Mouse (Mus musculus) forebrain, embryonic 13.5 days (tissue): ENCODE data around the gene Ptprt. TPM values are rescaled to one million over a fixed set of nuclear protein-coding genes. Genes with fewer than 3 reads are reported as not detected.

ENCODE experiments used
- ATAC-seq: fragments of 200-750 bp; cut with Nextera tagmentation; 2 replicates; pipeline ENCODE4 v1.8.0; 2017
- H3K27ac ChIP-seq: fragments of 300-500 bp; sonication (generic); 2 replicates; pipeline ENCODE4 v1.5.1; 2015; ENCODE audit warnings: inconsistent platforms, mild to moderate bottlenecking, moderate library complexity
- H3K27me3 ChIP-seq: fragments of 300-500 bp; sonication (generic); 2 replicates; pipeline ENCODE4 v1.6.1; 2015; ENCODE audit warnings: mild to moderate bottlenecking, inconsistent platforms
- H3K36me3 ChIP-seq: fragments of 300-500 bp; sonication (generic); 2 replicates; pipeline ENCODE4 v1.6.1; 2015; ENCODE audit warnings: mild to moderate bottlenecking, inconsistent platforms; ENCODE audit not compliant: poor library complexity, severe bottlenecking
- H3K4me1 ChIP-seq: fragments of 300-500 bp; sonication (generic); 2 replicates; pipeline ENCODE4 v1.6.1; 2015; ENCODE audit warnings: inconsistent platforms
- H3K4me2 ChIP-seq: fragments of 300-500 bp; sonication (generic); 2 replicates; pipeline ENCODE4 v1.6.1; 2015; ENCODE audit warnings: inconsistent platforms, mild to moderate bottlenecking, moderate library complexity
- H3K4me3 ChIP-seq: fragments of 300-500 bp; sonication (generic); 2 replicates; pipeline ENCODE4 v1.5.1; 2015; ENCODE audit warnings: mild to moderate bottlenecking, inconsistent platforms
- H3K9ac ChIP-seq: fragments of 300-500 bp; sonication (generic); 2 replicates; pipeline ENCODE4 v1.6.1; 2015; ENCODE audit warnings: mild to moderate bottlenecking, inconsistent platforms
- H3K9me3 ChIP-seq: fragments of 300-500 bp; sonication (generic); replicated peaks from 2 replicates; pipeline ENCODE4 v1.6.1; 2016; ENCODE audit warnings: inconsistent platforms
- WGBS: fragments of 180-500 bp; shearing (Covaris S2); methylation state at CpG from one replicate; pipeline ENCODE4 v1.1.7; 2015; 5-methylcytosine and 5-hydroxymethylcytosine counted together
- polyA plus RNA-seq: library from polyadenylated mRNA; unstranded; fragments of >200 nt; fragmentation: Nextera tagmentation; extraction: Ambion mirVana; gene quantifications from 2 replicates; pipeline ENCODE4 v1.2.1, GENCODE M21; 2015

Ptprt gene
- polyA plus RNA-seq, 1 experiment from 2014 or later, result 2.1 TPM

- Histone ChIP-seq H3K27ac (no peak overlapping the region), H3K4me3 (no peak overlapping the region), H3K4me1 (no peaks in the 10 kb centered on the region), H3K9ac (no peak overlapping the region), H3K27me3 (no peaks in the 10 kb centered on the region), H3K4me2 (no peak overlapping the region), H3K36me3 (no peaks in the 10 kb centered on the region), H3K9me3 (no peaks in the 10 kb centered on the region)
- 79% methylated on average over 4 of the region's 4 CpGs for WGBS
- ATAC-seq, result no peak
These were observed 387.1 kb downstream of the Ptprt start for GRCm38 (mm10) chr2:162273826-162274225.

- Histone ChIP-seq H3K9ac (no peak overlapping the region), H3K36me3 (no peaks in the 10 kb centered on the region), H3K27ac (no peak overlapping the region), H3K4me2 (no peak overlapping the region), H3K27me3 (no peaks in the 10 kb centered on the region), H3K4me3 (no peak overlapping the region), H3K9me3 (no peaks in the 10 kb centered on the region), H3K4me1 (no peaks in the 10 kb centered on the region)
- 80% methylated on average over 2 of the region's 2 CpGs for WGBS
- ATAC-seq, result no peak
These were observed 409.7 kb downstream of the Ptprt start for GRCm38 (mm10) chr2:162251272-162251671.

- Histone ChIP-seq H3K36me3 (no peaks in the 10 kb centered on the region), H3K27ac (no peak overlapping the region), H3K4me2 (no peak overlapping the region), H3K27me3 (no peaks in the 10 kb centered on the region), H3K4me1 (no peaks in the 10 kb centered on the region), H3K4me3 (no peak overlapping the region), H3K9ac (no peak overlapping the region), H3K9me3 (no peaks in the 10 kb centered on the region)
- WGBS, result 89% methylated on average over 4 of the region's 4 CpGs
- ATAC-seq, result no peak
These were observed 412.7 kb downstream of the Ptprt start for GRCm38 (mm10) chr2:162248296-162248695.

DNA sequence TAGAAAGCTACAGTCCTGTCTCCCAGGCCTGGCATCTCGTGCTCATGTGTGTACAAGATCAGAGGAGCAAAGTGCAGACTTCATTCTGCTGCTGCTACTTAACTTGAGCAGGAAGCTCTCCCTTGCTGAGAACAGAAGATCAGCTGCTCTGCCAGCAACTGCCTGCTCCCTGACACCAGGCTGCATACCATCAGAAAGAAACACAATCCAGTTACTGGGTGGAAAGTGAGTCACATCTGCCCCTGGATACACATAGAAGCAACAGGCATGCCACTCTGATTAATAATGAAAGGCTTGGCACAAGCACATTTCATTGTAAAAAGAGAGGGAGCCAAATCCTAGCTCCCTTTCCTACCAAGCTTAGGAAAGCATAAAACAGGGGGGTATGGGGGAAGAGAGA, 438.5 kb downstream of the Ptprt start:
- Histone ChIP-seq H3K9me3 (no peaks in the 10 kb centered on the region), H3K27me3 (no peaks in the 10 kb centered on the region), H3K4me2 (no peak overlapping the region), H3K27ac (no peak overlapping the region), H3K36me3 (no peaks in the 10 kb centered on the region), H3K4me3 (no peak overlapping the region), H3K4me1 (no peaks in the 10 kb centered on the region), H3K9ac (no peak overlapping the region)
- ATAC-seq, result no peak
- 65% methylated on average over 1 of the region's 1 CpGs for WGBS

GRCm38 (mm10) chr2:162220586-162220985, 440.4 kb downstream of the Ptprt start:
- no peak for ATAC-seq
- Histone ChIP-seq H3K9ac (no peak overlapping the region), H3K27me3 (no peaks in the 10 kb centered on the region), H3K4me2 (no peak overlapping the region), H3K4me1 (no peaks in the 10 kb centered on the region), H3K36me3 (no peaks in the 10 kb centered on the region), H3K4me3 (no peak overlapping the region), H3K27ac (no peak overlapping the region), H3K9me3 (no peaks in the 10 kb centered on the region)

DNA sequence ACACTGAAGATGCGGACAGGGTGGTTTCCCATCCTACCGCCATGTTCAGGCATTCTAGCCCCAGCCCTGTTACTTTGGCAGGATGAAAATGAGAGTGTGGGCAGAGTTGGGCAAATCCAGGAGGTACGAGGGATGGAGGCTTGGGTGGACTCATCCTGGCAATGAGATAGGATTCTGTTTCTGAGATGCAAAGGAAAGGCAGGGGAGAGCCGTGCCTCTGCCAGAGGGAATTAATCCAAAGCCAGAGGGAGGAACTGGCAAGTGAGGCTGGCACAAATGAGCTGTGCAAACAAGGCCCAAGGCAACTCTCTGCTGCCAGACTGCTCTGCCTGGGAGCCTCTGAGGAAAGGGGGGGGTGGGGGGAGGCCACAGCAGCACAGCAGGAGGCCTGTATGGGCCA, 441.4 kb downstream of the Ptprt start:
- H3K4me1 ChIP-seq, result no peaks in the 10 kb centered on the region
- no peaks in the 10 kb centered on the region for H3K27me3 ChIP-seq
- 0 out of 2 replicates have a peak, but pooled peaks have one; percentile 45 for ATAC-seq
- H3K4me3 ChIP-seq, result no peak overlapping the region
- no peaks in the 10 kb centered on the region for H3K36me3 ChIP-seq
- H3K27ac ChIP-seq, result no peak overlapping the region
- no peak overlapping the region for H3K9ac ChIP-seq
- 83% methylated on average over 4 of the region's 4 CpGs for WGBS
- no peaks in the 10 kb centered on the region for H3K9me3 ChIP-seq
- no peak overlapping the region for H3K4me2 ChIP-seq

- Histone ChIP-seq H3K27ac (no peak overlapping the region), H3K36me3 (no peaks in the 10 kb centered on the region), H3K4me1 (no peaks in the 10 kb centered on the region), H3K4me2 (no peak overlapping the region), H3K9me3 (no peaks in the 10 kb centered on the region), H3K9ac (no peak overlapping the region), H3K4me3 (no peak overlapping the region), H3K27me3 (no peaks in the 10 kb centered on the region)
- ATAC-seq, result no peak
- 89% methylated on average over 5 of the region's 5 CpGs for WGBS
These were observed 443.1 kb downstream of the Ptprt start for GRCm38 (mm10) chr2:162217896-162218295.

DNA sequence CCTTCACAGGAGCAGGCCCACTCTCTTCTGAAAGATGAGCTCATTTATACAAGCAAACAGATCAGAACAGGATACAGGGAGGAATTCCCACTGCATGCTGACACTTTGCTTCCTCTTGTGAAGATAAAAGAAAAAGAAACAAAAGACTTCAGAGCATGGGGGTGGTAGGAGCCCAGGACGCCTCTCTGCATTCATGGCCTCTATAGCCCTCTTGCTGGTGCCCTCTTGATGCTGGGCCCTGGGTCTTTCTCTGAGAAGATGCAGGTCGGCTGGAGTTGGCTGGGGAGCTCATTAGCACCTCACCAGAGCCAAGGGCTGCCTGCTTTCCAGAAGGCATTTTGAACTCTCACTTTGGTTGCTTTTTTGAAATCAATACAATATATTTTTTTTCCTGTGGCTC, 448.6 kb downstream of the Ptprt start:
- Histone ChIP-seq H3K27me3 (no peaks in the 10 kb centered on the region), H3K4me3 (no peak overlapping the region), H3K9ac (no peak overlapping the region), H3K27ac (no peak overlapping the region), H3K4me1 (no peaks in the 10 kb centered on the region), H3K36me3 (no peaks in the 10 kb centered on the region), H3K4me2 (no peak overlapping the region), H3K9me3 (no peaks in the 10 kb centered on the region)
- ATAC-seq, result peak; percentile 45; the same call in 1 of the 2 replicates
- WGBS, result 8% methylated on average over 2 of the region's 2 CpGs

DNA sequence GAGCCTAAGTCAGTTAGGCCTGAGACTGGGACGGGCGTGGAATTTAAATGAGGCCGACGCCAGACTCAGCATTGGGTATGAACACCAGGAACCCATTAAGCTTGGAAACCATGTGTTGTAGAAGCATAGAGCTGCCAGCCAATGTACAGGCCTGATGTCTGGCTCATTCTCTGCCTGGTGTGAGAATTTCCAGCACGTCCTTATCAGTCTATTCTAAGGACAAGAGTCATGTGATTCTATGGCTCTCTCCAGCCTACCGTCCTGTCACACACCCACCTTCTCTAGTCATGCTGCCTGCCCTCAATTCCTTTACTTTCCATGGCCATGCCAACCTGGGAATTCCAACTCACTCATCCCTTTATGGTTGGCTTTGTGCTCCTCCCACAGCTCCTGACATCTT, 450.4 kb downstream of the Ptprt start:
- no peak for ATAC-seq
- Histone ChIP-seq H3K4me1 (no peaks in the 10 kb centered on the region), H3K27ac (no peak overlapping the region), H3K9me3 (no peaks in the 10 kb centered on the region), H3K36me3 (no peaks in the 10 kb centered on the region), H3K27me3 (no peaks in the 10 kb centered on the region), H3K9ac (no peak overlapping the region), H3K4me3 (no peak overlapping the region), H3K4me2 (no peak overlapping the region)
- WGBS, result 92% methylated on average over 6 of the region's 6 CpGs

- no peak overlapping the region for H3K9ac ChIP-seq
- 78% methylated on average over 5 of the region's 5 CpGs for WGBS
- H3K27me3 ChIP-seq, result no peaks in the 10 kb centered on the region
- H3K4me2 ChIP-seq, result no peak overlapping the region
- H3K27ac ChIP-seq, result no peak overlapping the region
- H3K4me3 ChIP-seq, result no peak overlapping the region
- H3K9me3 ChIP-seq, result no peaks in the 10 kb centered on the region
- ATAC-seq, result no peak
- H3K4me1 ChIP-seq, result no peaks in the 10 kb centered on the region
- H3K36me3 ChIP-seq, result no peaks in the 10 kb centered on the region
These were observed 463.6 kb downstream of the Ptprt start for GRCm38 (mm10) chr2:162197316-162197715.

GRCm38 (mm10) chr2:162182621-162183475, 478.1 kb downstream of the Ptprt start:
- H3K9ac ChIP-seq, result no peak overlapping the region
- H3K4me3 ChIP-seq, result no peak overlapping the region
- no peak overlapping the region for H3K27ac ChIP-seq
- no peak overlapping the region for H3K4me2 ChIP-seq
- H3K4me1 ChIP-seq, result peaks cover 5% of the 10 kb centered on the region; the same call in 1 of the 2 replicates
- WGBS, result 66% methylated on average over 20 of the region's 20 CpGs
- H3K9me3 ChIP-seq, result no peaks in the 10 kb centered on the region
- no peaks in the 10 kb centered on the region for H3K27me3 ChIP-seq
- H3K36me3 ChIP-seq, result no peaks in the 10 kb centered on the region
- ATAC-seq, result no peak

- WGBS, result 96% methylated on average over 2 of the region's 2 CpGs
- no peak overlapping the region for H3K4me2 ChIP-seq
- no peak overlapping the region for H3K27ac ChIP-seq
- no peak for ATAC-seq
- H3K9me3 ChIP-seq, result no peaks in the 10 kb centered on the region
- H3K27me3 ChIP-seq, result no peaks in the 10 kb centered on the region
- H3K4me3 ChIP-seq, result no peak overlapping the region
- no peaks in the 10 kb centered on the region for H3K36me3 ChIP-seq
- H3K9ac ChIP-seq, result no peak overlapping the region
- H3K4me1 ChIP-seq, result peaks cover 5% of the 10 kb centered on the region; the same call in 1 of the 2 replicates
These were observed 479.1 kb downstream of the Ptprt start for GRCm38 (mm10) chr2:162181826-162182225.

- WGBS, result 88% methylated on average over 1 of the region's 1 CpGs
- H3K4me3 ChIP-seq, result no peak overlapping the region
- no peak overlapping the region for H3K4me2 ChIP-seq
- no peaks in the 10 kb centered on the region for H3K9me3 ChIP-seq
- H3K4me1 ChIP-seq, result no peaks in the 10 kb centered on the region
- H3K27ac ChIP-seq, result no peak overlapping the region
- no peak for ATAC-seq
- H3K9ac ChIP-seq, result no peak overlapping the region
- H3K36me3 ChIP-seq, result no peaks in the 10 kb centered on the region
- H3K27me3 ChIP-seq, result no peaks in the 10 kb centered on the region
These were observed 488.4 kb downstream of the Ptprt start for GRCm38 (mm10) chr2:162172529-162172928.
